Mouse (Mus musculus) C2C12 (cell line): ENCODE measurements around the gene Ptpn12. TPM values are rescaled to one million over a fixed set of nuclear protein-coding genes. Genes with fewer than 3 reads are reported as not detected.

Experiments used
- H3K27me3 ChIP-seq: one replicate; pipeline ENCODE4 v1.6.1; 2011; ENCODE audit not compliant: control insufficient read depth, insufficient read depth, insufficient read length
- H3K36me3 ChIP-seq: one replicate; pipeline ENCODE4 v1.6.1; 2011; ENCODE audit not compliant: control insufficient read depth, insufficient read depth
- H3K4me3 ChIP-seq: one replicate; pipeline ENCODE4 v1.5.1; 2011; ENCODE audit warnings: mild to moderate bottlenecking, control low read depth; ENCODE audit not compliant: poor library complexity, insufficient read depth, severe bottlenecking
- H3K79me2 ChIP-seq: one replicate; pipeline ENCODE4 v1.6.1; 2011; ENCODE audit not compliant: control insufficient read depth, insufficient read depth
- H3K79me3 ChIP-seq: one replicate; pipeline ENCODE4 v1.6.1; 2011; ENCODE audit warnings: low read depth, control low read depth
- H3ac ChIP-seq: one replicate; pipeline ENCODE3; 2011; ENCODE audit warnings: low read depth; ENCODE audit not compliant: control insufficient read depth, insufficient read length
- CEBPB ChIP-seq: IDR thresholded peaks from one replicate; pipeline ENCODE4 v1.6.1; 2011; ENCODE audit warnings: low read depth, mild to moderate bottlenecking, control low read depth, moderate library complexity
- CTCF ChIP-seq: IDR thresholded peaks from one replicate; pipeline ENCODE4 v1.5.1; 2011; ENCODE audit not compliant: control insufficient read depth, insufficient read depth, insufficient read length
- FOSL1 ChIP-seq: IDR thresholded peaks from one replicate; pipeline ENCODE4 v1.8.0; 2011; ENCODE audit warnings: mild to moderate bottlenecking, low read length; ENCODE audit not compliant: poor library complexity, insufficient read depth, severe bottlenecking
- MAX ChIP-seq: IDR thresholded peaks from one replicate; pipeline ENCODE4 v1.6.1; 2011; ENCODE audit warnings: mild to moderate bottlenecking, control low read depth
- MYOD1 ChIP-seq: IDR thresholded peaks from one replicate; pipeline ENCODE4 v1.6.1; 2011; ENCODE audit warnings: low read depth; ENCODE audit not compliant: control insufficient read depth, insufficient read length
- MYOG ChIP-seq: IDR thresholded peaks from one replicate; pipeline ENCODE4 v1.6.1; 2011; ENCODE audit not compliant: control insufficient read depth, insufficient read length; ENCODE audit errors: extremely low read depth
- USF1 ChIP-seq: IDR thresholded peaks from one replicate; pipeline ENCODE4 v1.6.1; 2011; ENCODE audit warnings: low read depth, mild to moderate bottlenecking, control low read depth, moderate library complexity
- polyA plus RNA-seq: library from polyadenylated mRNA; unstranded; fragments of >200 nt; fragmentation: generic; extraction: Trizol; gene quantifications from one replicate; pipeline ENCODE4 v1.2.1, GENCODE M21; 2012; ENCODE audit warnings: missing spikeins

The Ptpn12 gene
- polyA plus RNA-seq, 1 experiment, result 20.3 TPM

DNA sequence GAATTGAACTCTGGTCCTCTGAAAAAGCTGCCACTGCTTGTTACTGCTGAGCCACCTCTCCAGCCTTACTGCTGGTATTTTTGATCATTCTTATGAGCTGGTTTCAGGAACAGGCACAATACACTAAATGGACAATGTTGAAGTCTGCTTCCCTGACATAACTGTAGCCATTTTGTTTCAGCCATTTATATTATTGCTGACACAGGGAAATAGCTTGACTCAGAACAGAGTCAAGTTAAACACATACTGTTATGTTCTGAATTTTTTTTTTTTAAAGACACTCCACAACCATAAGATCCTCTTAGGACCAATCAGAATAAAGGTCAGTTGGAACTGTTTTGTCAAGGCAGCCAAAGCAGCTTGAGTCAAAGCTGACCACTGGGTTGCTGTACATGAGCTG lies 72.2 kb downstream of the Ptpn12 start:
- Histone ChIP-seq H3ac (no peak overlapping the region), H3K79me2 (no peaks in the 10 kb centered on the region), H3K4me3 (no peak overlapping the region), H3K79me3 (no peaks in the 10 kb centered on the region), H3K27me3 (no peaks in the 10 kb centered on the region), H3K36me3 (peaks cover 39% of the 10 kb centered on the region)
- no peak for TF ChIP-seq USF1
- no peak for TF ChIP-seq MYOD1
- no peak for TF ChIP-seq FOSL1
- TF ChIP-seq MYOG, result no peak
- no peak for TF ChIP-seq CEBPB
- TF ChIP-seq CTCF, result no peak
- no peak for TF ChIP-seq MAX

DNA sequence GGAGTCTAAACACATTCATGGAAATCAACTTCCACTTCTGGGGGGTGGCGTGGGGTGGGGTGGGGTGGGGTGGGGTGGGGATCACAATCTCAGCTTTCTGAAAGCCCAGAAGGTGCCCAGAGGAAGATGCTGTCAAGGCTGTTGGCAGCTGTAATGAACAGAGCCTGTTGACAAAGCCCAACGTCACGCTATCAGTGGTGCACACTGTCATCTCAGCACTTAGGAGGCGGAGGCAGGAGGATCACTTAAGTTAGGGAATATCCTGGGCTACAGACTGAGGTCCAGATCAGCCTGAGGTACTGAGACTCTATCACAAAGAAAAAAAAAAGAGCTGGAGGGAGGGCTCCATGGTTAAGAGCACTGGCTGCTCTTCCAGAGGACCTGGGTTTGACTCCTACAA lies 81.0 kb downstream of the Ptpn12 start:
- Histone ChIP-seq H3K36me3 (no peaks in the 10 kb centered on the region), H3K4me3 (no peak overlapping the region), H3K27me3 (no peaks in the 10 kb centered on the region), H3K79me3 (no peaks in the 10 kb centered on the region), H3ac (no peak overlapping the region), H3K79me2 (no peaks in the 10 kb centered on the region)
- no peak for TF ChIP-seq MAX

DNA sequence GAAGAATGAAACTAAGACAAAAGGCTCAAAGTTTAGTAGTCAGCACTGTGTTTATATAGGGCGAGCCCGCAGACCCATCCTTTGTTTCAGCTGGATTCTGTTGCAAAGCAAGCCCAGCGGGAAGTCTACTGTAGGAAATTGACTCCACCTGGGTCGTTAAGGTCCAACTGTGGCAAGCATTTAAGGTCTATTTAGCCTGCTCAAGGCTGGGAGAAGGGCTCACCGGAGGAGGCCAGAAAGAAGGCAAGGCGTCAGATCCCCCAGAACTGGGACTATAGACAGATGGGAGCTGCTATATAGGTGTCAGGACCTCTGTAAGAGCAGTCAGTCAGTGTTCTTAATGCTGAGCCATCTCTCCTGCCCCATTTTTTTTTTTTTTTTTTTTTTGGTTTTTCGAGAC lies 81.7 kb downstream of the Ptpn12 start:
- TF ChIP-seq MYOD1 (no peak), CEBPB (no peak), USF1 (no peak), MYOG (no peak), CTCF (no peak), MAX (no peak), FOSL1 (no peak)
- no peaks in the 10 kb centered on the region for H3K36me3 ChIP-seq
- H3K4me3 ChIP-seq, result no peak overlapping the region

DNA sequence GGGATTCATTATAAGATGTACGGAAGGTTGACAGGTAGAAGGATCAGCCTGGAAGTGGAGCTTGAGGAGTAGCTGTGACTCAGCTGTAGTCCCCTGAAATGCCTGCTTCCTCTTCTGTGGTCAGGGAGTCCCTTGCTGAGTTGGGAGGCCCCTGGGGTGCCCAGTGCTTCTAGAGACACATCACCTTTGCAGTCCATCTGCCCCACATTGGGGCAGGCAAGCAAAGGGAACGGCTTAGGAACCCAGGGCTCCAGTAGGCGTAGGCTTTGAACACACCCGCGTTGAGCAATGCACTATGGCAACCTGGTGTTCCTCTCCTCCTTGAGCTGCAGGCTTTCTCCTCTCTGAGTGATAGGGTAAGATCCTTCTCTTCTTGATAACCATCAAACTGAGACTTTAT lies 82.6 kb downstream of the Ptpn12 start:
- no peak overlapping the region for H3K4me3 ChIP-seq
- H3K79me3 ChIP-seq, result no peaks in the 10 kb centered on the region
- H3K36me3 ChIP-seq, result no peaks in the 10 kb centered on the region
- no peak for TF ChIP-seq FOSL1
- TF ChIP-seq MYOD1, result no peak
- TF ChIP-seq USF1, result no peak
- H3K27me3 ChIP-seq, result no peaks in the 10 kb centered on the region
- H3ac ChIP-seq, result no peak overlapping the region
- no peaks in the 10 kb centered on the region for H3K79me2 ChIP-seq

More for the DNA sequence above, 81.7 kb downstream of the Ptpn12 start:
- no peak overlapping the region for H3ac ChIP-seq
- H3K79me3 ChIP-seq, result no peaks in the 10 kb centered on the region
- no peaks in the 10 kb centered on the region for H3K27me3 ChIP-seq
- no peaks in the 10 kb centered on the region for H3K79me2 ChIP-seq

DNA sequence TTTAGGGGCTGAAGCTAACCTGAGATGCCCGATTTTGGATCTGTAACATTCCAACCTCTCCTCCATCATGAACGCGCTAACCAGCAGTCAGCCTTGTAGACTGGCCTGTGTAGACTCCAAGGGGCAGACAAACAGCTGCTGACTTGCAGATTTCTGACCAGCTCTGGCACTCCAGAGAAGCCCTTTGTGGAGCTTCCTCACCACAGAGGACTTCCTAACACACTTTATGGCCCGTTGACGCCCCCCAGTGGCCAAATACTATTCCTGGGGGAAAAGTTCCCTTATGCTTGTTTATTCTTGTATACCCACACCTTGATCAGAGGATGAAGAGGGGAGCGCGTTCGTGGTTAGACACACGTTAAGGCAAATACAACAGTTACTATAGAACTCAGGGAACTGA lies 86.7 kb downstream of the Ptpn12 start:
- no peaks in the 10 kb centered on the region for H3K79me3 ChIP-seq
- peak; percentile 6 for TF ChIP-seq CTCF
- TF ChIP-seq MYOD1, result no peak
- H3K79me2 ChIP-seq, result no peaks in the 10 kb centered on the region
- no peaks in the 10 kb centered on the region for H3K27me3 ChIP-seq
- H3ac ChIP-seq, result no peak overlapping the region
- H3K4me3 ChIP-seq, result no peak overlapping the region
- H3K36me3 ChIP-seq, result no peaks in the 10 kb centered on the region

DNA sequence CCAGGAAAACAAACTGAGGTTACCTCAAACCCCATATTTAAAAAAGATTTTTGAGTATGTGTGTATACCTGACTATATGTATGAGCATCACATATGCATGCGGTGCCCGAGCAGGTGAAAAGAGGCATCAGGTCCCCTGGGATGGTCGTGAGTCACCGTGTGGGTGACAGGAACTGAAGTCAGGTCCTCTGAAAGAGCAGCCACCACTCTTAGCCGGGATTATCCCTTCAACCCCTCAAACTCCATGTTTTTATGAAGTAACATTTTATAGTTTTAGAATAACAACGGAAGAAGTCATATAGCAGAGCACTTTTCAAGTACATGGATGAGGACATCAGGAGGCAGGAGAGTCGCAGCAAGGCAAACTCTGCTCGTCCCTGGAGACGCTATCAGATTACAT lies 87.2 kb downstream of the Ptpn12 start:
- Histone ChIP-seq H3K79me3 (no peaks in the 10 kb centered on the region), H3K27me3 (no peaks in the 10 kb centered on the region), H3K4me3 (no peak overlapping the region), H3K36me3 (no peaks in the 10 kb centered on the region), H3ac (no peak overlapping the region), H3K79me2 (no peaks in the 10 kb centered on the region)
- no peak for TF ChIP-seq MAX
- TF ChIP-seq MYOG, result no peak
- no peak for TF ChIP-seq MYOD1
- no peak for TF ChIP-seq CTCF
- TF ChIP-seq FOSL1, result no peak
- no peak for TF ChIP-seq CEBPB
- no peak for TF ChIP-seq USF1
